In the genomic region with DNA sequence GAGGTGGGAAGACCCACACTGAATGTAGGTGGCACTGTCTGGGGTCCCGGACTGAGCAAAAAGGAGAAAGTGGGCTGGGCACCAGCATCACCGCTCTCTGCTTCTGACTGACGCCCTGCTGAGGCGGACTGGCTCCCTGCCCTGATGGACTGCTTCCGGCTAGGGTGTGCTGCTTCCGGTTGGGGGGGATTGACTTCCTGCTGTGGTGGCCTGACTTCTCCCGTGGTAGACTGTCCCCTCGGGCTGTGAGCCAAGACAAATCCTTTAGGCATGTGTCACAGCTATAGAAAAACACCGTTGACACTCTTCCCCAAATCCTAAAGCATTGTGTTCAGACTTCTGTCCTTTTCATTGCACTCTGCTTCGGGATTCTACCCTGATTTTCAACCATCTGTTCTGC, we compare ENCODE assay signal across 9 mouse cellular contexts. TPM values are rescaled to one million over a fixed set of nuclear protein-coding genes. Genes with fewer than 3 reads are reported as not detected.
DNase-seq lines count a peak whose midpoint lies in the region; ATAC-seq and TF ChIP-seq lines count a peak whose summit lies in the region.
"Had no signal": no experiment of that assay in that cellular context is flagged by ENCODE, and none has a peak within 500 bp of the region (broad histone marks: within the 10 kb centered on the region; RNA-seq: fewer than 3 reads in every experiment).

No protein-coding gene starts in this region.

- peak; percentile 86 for ATAC-seq in kidney, embryonic 16.5 days (ENCODE audit: low FRiP score, low TSS enrichment)
- no peak for ATAC-seq in midbrain, embryonic 15.5 days (replicated peaks)
- no peak for ATAC-seq in midbrain, embryonic 13.5 days
- ATAC-seq: hindbrain, embryonic 16.5 days had no signal

- no peak for TF ChIP-seq CTCF in testis, adult 2 months (IDR thresholded peaks at IDR 0.05; ENCODE audit: control insufficient read depth, insufficient read depth, insufficient replicate concordance, low read depth, low read length)

- peak overlapping the region; percentile 23; the same call in 1 of the 2 replicates for H3K27ac ChIP-seq in testis, adult 2 months (ENCODE audit: control insufficient read depth, insufficient read depth, low read depth, low read length)
- 0 out of 2 replicates have a peak overlapping the region, but pooled peaks have one; percentile 22 for H3K27ac ChIP-seq in heart, embryonic 10.5 days
- H3K27ac ChIP-seq in kidney, embryonic 16.5 days (ENCODE audit: low read length) = peak overlapping the region; percentile 40
- no peak overlapping the region for H3K27ac ChIP-seq in midbrain, embryonic 15.5 days
- H3K27ac ChIP-seq in midbrain, embryonic 13.5 days = no peak overlapping the region

- peaks cover 4% of the 10 kb centered on the region for H3K4me1 ChIP-seq in testis, adult 2 months (ENCODE audit: control insufficient read depth, insufficient read depth, low read length)
- H3K4me1 ChIP-seq in heart, embryonic 10.5 days = no peaks in the 10 kb centered on the region
- peaks cover 9% of the 10 kb centered on the region; the same call in 1 of the 2 replicates for H3K4me1 ChIP-seq in kidney, embryonic 16.5 days (ENCODE audit: insufficient read depth, low read length)
- H3K4me1 ChIP-seq in midbrain, embryonic 15.5 days = no peaks in the 10 kb centered on the region
- 0 out of 2 replicates have a peak, but pooled peaks cover 4% of the 10 kb centered on the region for H3K4me1 ChIP-seq in midbrain, embryonic 13.5 days (replicated peaks)

- no peaks in the 10 kb centered on the region for H3K36me3 ChIP-seq in testis, adult 2 months (ENCODE audit: control insufficient read depth, insufficient read depth, low read length)
- H3K36me3 ChIP-seq in heart, embryonic 10.5 days = no peaks in the 10 kb centered on the region
- no peaks in the 10 kb centered on the region for H3K36me3 ChIP-seq in kidney, embryonic 16.5 days (ENCODE audit: insufficient read depth, low read length)
- H3K36me3 ChIP-seq in midbrain, embryonic 15.5 days (replicated peaks) = no peaks in the 10 kb centered on the region
- H3K36me3 ChIP-seq in midbrain, embryonic 13.5 days = no peaks in the 10 kb centered on the region

- H3K27me3 ChIP-seq in testis, adult 2 months (ENCODE audit: control insufficient read depth, insufficient read depth, low read length) = no peaks in the 10 kb centered on the region
- no peaks in the 10 kb centered on the region for H3K27me3 ChIP-seq in heart, embryonic 10.5 days (ENCODE audit: insufficient read depth, poor library complexity, severe bottlenecking)
- no peaks in the 10 kb centered on the region for H3K27me3 ChIP-seq in kidney, embryonic 16.5 days (ENCODE audit: insufficient read depth, low read length)
- H3K27me3 ChIP-seq in midbrain, embryonic 15.5 days (replicated peaks) = no peaks in the 10 kb centered on the region
- peaks cover 4% of the 10 kb centered on the region; the same call in 1 of the 2 replicates for H3K27me3 ChIP-seq in midbrain, embryonic 13.5 days

- no peak overlapping the region for H3K4me2 ChIP-seq in kidney, embryonic 16.5 days (replicated peaks; ENCODE audit: low read depth, low read length)
- H3K4me2 ChIP-seq in midbrain, embryonic 15.5 days = no peak overlapping the region
- no peak overlapping the region for H3K4me2 ChIP-seq in midbrain, embryonic 13.5 days (replicated peaks)

- H3K4me3 ChIP-seq in testis, adult 2 months (ENCODE audit: control insufficient read depth, low read depth, low read length) = peak overlapping the region; percentile 89
- no peak overlapping the region for H3K4me3 ChIP-seq in heart, embryonic 10.5 days
- no peak overlapping the region for H3K4me3 ChIP-seq in kidney, embryonic 16.5 days (ENCODE audit: low read length)
- H3K4me3 ChIP-seq in midbrain, embryonic 15.5 days = no peak overlapping the region
- H3K4me3 ChIP-seq in midbrain, embryonic 13.5 days (replicated peaks) = no peak overlapping the region

- DNase-seq in testis, postnatal 10 days (ENCODE audit: low spot score) = no peak
- peak; percentile 73 for DNase-seq in heart, embryonic 10.5 days (ENCODE audit: low spot score)
- peak; percentile 31 for DNase-seq in testis, postnatal 14 days (ENCODE audit: low spot score)
- DNase-seq: cerebellum, adult 8-10 months had no signal

- 53% methylated on average over 10 of the region's 10 CpGs for WGBS in heart, embryonic 10.5 days
- WGBS in kidney, embryonic 16.5 days = 51% methylated on average over 10 of the region's 10 CpGs
- 57% methylated on average over 10 of the region's 10 CpGs for WGBS in midbrain, embryonic 15.5 days
- 61% methylated on average over 10 of the region's 10 CpGs for WGBS in midbrain, embryonic 13.5 days

- H3K9ac ChIP-seq in kidney, embryonic 16.5 days (replicated peaks; ENCODE audit: low read length) = no peak overlapping the region
- no peak overlapping the region for H3K9ac ChIP-seq in midbrain, embryonic 15.5 days
- no peak overlapping the region for H3K9ac ChIP-seq in midbrain, embryonic 13.5 days (replicated peaks)

- peak; percentile 77 for TF ChIP-seq POLR2A in testis, adult 2 months (IDR thresholded peaks at IDR 0.05; ENCODE audit: control insufficient read depth, low read depth, low read length)

- H3K9me3 ChIP-seq in heart, embryonic 10.5 days = 0 out of 2 replicates have a peak, but pooled peaks cover 2% of the 10 kb centered on the region
- 0 out of 2 replicates have a peak, but pooled peaks cover 3% of the 10 kb centered on the region for H3K9me3 ChIP-seq in kidney, embryonic 16.5 days (ENCODE audit: low read length)
- H3K9me3 ChIP-seq in midbrain, embryonic 15.5 days = no peaks in the 10 kb centered on the region
- H3K9me3 ChIP-seq in midbrain, embryonic 13.5 days = no peaks in the 10 kb centered on the region

RNA-seq across cellular contexts. Expression of a gene that starts 26.0 kb away (rescaled TPM):
- polyA plus RNA-seq in testis, adult 2 months (2012; rRNA removed) = 4.3 and 4.6 TPM in 2 replicates
- polyA plus RNA-seq in heart, embryonic 10.5 days (2016; fragmentation: Nextera tagmentation; extraction: Ambion mirVana) = 5.3 and 8.1 TPM in 2 replicates
- 36.2 and 39.6 TPM in 2 replicates for polyA plus RNA-seq in kidney, embryonic 16.5 days (2015; fragmentation: Nextera tagmentation; extraction: Ambion mirVana)
- polyA plus RNA-seq in midbrain, embryonic 15.5 days (2015; fragmentation: Nextera tagmentation; extraction: Ambion mirVana) = 7.1 and 7.9 TPM in 2 replicates
- 5.8 and 7.3 TPM in 2 replicates for polyA plus RNA-seq in midbrain, embryonic 13.5 days (2015; fragmentation: Nextera tagmentation; extraction: Ambion mirVana)

Comparison
In these comparisons a context has a peak if more than half of its experiments do, and no peak if none do; other contexts are left out.
1. H3K27ac ChIP-seq: peak in testis, adult 2 months (single experiment), heart, embryonic 10.5 days (single experiment) and kidney, embryonic 16.5 days (single experiment); none in midbrain, embryonic 15.5 days (single experiment) and midbrain, embryonic 13.5 days (single experiment).